Mouse (Mus musculus): Measurements from ENCODE around the gene Trim2.

- TF ChIP-seq CTCF (IDR thresholded peaks at IDR 0.05; ENCODE audit: control insufficient read depth, insufficient read depth, insufficient replicate concordance, low read depth, low read length) (no peak), POLR2A (IDR thresholded peaks at IDR 0.05; ENCODE audit: control insufficient read depth, low read depth, low read length) (no peak)
Observed at GRCm38 (mm10) chr3:84207366-84207765, 99.3 kb downstream of the Trim2 start.

All from testis, adult 2 months (tissue).